8 mouse cellular contexts compared by ENCODE assay signal in the genomic region with DNA sequence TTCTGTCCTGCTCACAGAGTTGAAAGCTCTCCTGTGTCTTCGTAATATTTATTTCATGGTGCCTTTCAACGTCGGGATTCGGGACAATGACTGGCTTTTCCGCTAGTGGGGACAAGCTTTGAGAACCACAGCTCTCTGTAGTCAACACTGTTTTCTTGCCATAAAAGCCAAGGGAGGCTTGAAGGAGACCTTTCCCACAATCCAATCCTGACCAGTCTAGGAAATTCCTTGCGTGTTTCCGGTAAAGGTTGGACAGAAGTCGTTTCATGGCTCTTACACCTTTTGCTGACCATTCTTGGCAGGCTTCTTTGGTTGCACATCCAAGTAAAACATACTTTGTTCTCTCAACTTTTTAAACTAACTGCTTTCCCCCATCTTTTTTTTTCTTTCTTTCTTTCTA.
DNase-seq lines count a peak whose midpoint lies in the region; ATAC-seq and TF ChIP-seq lines count a peak whose summit lies in the region.

No protein-coding gene starts in this region.

- no peak overlapping the region for H3K27ac ChIP-seq in forebrain, embryonic 10.5 days
- H3K27ac ChIP-seq in forebrain, embryonic 11.5 days (ENCODE audit: low read depth, low read length), result no peak overlapping the region
- H3K27ac ChIP-seq in bone marrow, adult 2 months (ENCODE audit: control insufficient read depth, insufficient read depth, low read depth, low read length, poor library complexity), result peak overlapping the region; percentile 96
- peak overlapping the region; percentile 99; the same call in 1 of the 2 replicates for H3K27ac ChIP-seq in hindbrain, embryonic 14.5 days
- peak overlapping the region; percentile 83 for H3K27ac ChIP-seq in macrophage

- H3K9me3 ChIP-seq in forebrain, embryonic 10.5 days, result no peaks in the 10 kb centered on the region
- no peaks in the 10 kb centered on the region for H3K9me3 ChIP-seq in forebrain, embryonic 11.5 days (ENCODE audit: control insufficient read depth, low read length)
- no peaks in the 10 kb centered on the region for H3K9me3 ChIP-seq in hindbrain, embryonic 14.5 days (ENCODE audit: control insufficient read depth, low read length)

- H3K27me3 ChIP-seq in forebrain, embryonic 10.5 days (ENCODE audit: poor library complexity, severe bottlenecking), result peaks cover 8% of the 10 kb centered on the region
- H3K27me3 ChIP-seq in forebrain, embryonic 11.5 days (ENCODE audit: control insufficient read depth, insufficient read depth, low read length), result no peaks in the 10 kb centered on the region
- no peaks in the 10 kb centered on the region for H3K27me3 ChIP-seq in hindbrain, embryonic 14.5 days (ENCODE audit: control insufficient read depth, insufficient read depth, low read length)

- peak overlapping the region; percentile 87; the same call in 1 of the 2 replicates for H3K4me3 ChIP-seq in forebrain, embryonic 10.5 days
- H3K4me3 ChIP-seq in forebrain, embryonic 11.5 days (ENCODE audit: low read depth, low read length), result no peak overlapping the region
- peak overlapping the region; percentile 87 for H3K4me3 ChIP-seq in bone marrow, adult 2 months (replicated peaks; ENCODE audit: control insufficient read depth, low read depth, low read length)
- peak overlapping the region; percentile 80 for H3K4me3 ChIP-seq in hindbrain, embryonic 14.5 days (replicated peaks; ENCODE audit: low read length)
- peak overlapping the region; percentile 81 for H3K4me3 ChIP-seq in macrophage (ENCODE audit: inconsistent target)

- no peaks in the 10 kb centered on the region for H3K36me3 ChIP-seq in forebrain, embryonic 10.5 days (replicated peaks)
- no peaks in the 10 kb centered on the region for H3K36me3 ChIP-seq in forebrain, embryonic 11.5 days (ENCODE audit: control insufficient read depth, insufficient read depth, low read length)
- H3K36me3 ChIP-seq in hindbrain, embryonic 14.5 days (replicated peaks; ENCODE audit: control insufficient read depth, insufficient read depth), result no peaks in the 10 kb centered on the region
- H3K36me3 ChIP-seq in macrophage (ENCODE audit: inconsistent target), result no peaks in the 10 kb centered on the region

- peaks cover 36% of the 10 kb centered on the region for H3K4me1 ChIP-seq in forebrain, embryonic 10.5 days
- no peaks in the 10 kb centered on the region; the same call in 1 of the 2 replicates for H3K4me1 ChIP-seq in forebrain, embryonic 11.5 days (replicated peaks; ENCODE audit: control insufficient read depth, insufficient read depth, low read length)
- H3K4me1 ChIP-seq in bone marrow, adult 2 months (ENCODE audit: control insufficient read depth, insufficient read depth, low read length), result no peaks in the 10 kb centered on the region
- H3K4me1 ChIP-seq in hindbrain, embryonic 14.5 days (replicated peaks; ENCODE audit: control insufficient read depth, insufficient read depth, low read length), result peaks cover 29% of the 10 kb centered on the region

- TF ChIP-seq CTCF in bone marrow, adult 2 months (IDR thresholded peaks at IDR 0.05; ENCODE audit: control insufficient read depth, insufficient read depth, low read length), result no peak

- H3K79me2 ChIP-seq in macrophage (ENCODE audit: inconsistent target), result peaks cover 30% of the 10 kb centered on the region

- no peak for ATAC-seq in forebrain, embryonic 11.5 days (replicated peaks; ENCODE audit: low FRiP score)
- ATAC-seq in hindbrain, embryonic 14.5 days (ENCODE audit: low FRiP score), result no peak

- 93% methylated on average over 8 of the region's 8 CpGs for WGBS in forebrain, embryonic 10.5 days
- WGBS in forebrain, embryonic 11.5 days, result 94% methylated on average over 8 of the region's 8 CpGs
- 52% methylated on average over 8 of the region's 8 CpGs for WGBS in bone marrow, adult 2 months
- WGBS in hindbrain, embryonic 14.5 days, result 71% methylated on average over 8 of the region's 8 CpGs
- WGBS in macrophage (ENCODE audit: missing documents), result 54% methylated on average over 8 of the region's 8 CpGs

- DNase-seq in forebrain, embryonic 10.5 days (ENCODE audit: extremely low spot score, low spot score), result no peak
- DNase-seq in forebrain, embryonic 11.5 days (ENCODE audit: low spot score), result no peak
- DNase-seq in hindbrain, embryonic 14.5 days (ENCODE audit: low spot score), result no peak
- no peak for DNase-seq in urinary bladder, postnatal 4 days (ENCODE audit: low spot score in 2 of 2)
- DNase-seq in ovary, adult 18-20 months (ENCODE audit: low spot score), result no peak
- no peak for DNase-seq in gastrocnemius, postnatal 4 days (ENCODE audit: low spot score in 2 of 2)

- H3K9ac ChIP-seq in forebrain, embryonic 11.5 days (ENCODE audit: low read length), result no peak overlapping the region
- peak overlapping the region; percentile 85 for H3K9ac ChIP-seq in hindbrain, embryonic 14.5 days

- TF ChIP-seq POLR2A in bone marrow, adult 2 months (IDR thresholded peaks at IDR 0.05; ENCODE audit: borderline replicate concordance, control insufficient read depth, low read depth, low read length), result no peak

- H3K4me2 ChIP-seq in forebrain, embryonic 11.5 days (ENCODE audit: low read depth, low read length, severe bottlenecking), result no peak overlapping the region
- H3K4me2 ChIP-seq in hindbrain, embryonic 14.5 days (replicated peaks), result peak overlapping the region; percentile 87

Comparison
In these comparisons a context has a peak if more than half of its experiments do, and no peak if none do; other contexts are left out.
1. H3K27ac ChIP-seq: peak in bone marrow, adult 2 months (single experiment), hindbrain, embryonic 14.5 days (single experiment) and macrophage (single experiment); none in forebrain, embryonic 10.5 days (single experiment) and forebrain, embryonic 11.5 days (single experiment).